Mouse (Mus musculus) midbrain, embryonic 14.5 days (tissue): ENCODE measurements around the gene Grasp. TPM values are rescaled to one million over a fixed set of nuclear protein-coding genes. Genes with fewer than 3 reads are reported as not detected.

Experiments
- ATAC-seq: fragments of 200-750 bp; cut with Nextera tagmentation; 2 replicates; pipeline ENCODE4 v1.8.0; 2017; ENCODE audit warnings: moderate number of reproducible peaks, moderate library complexity; ENCODE audit not compliant: low FRiP score, low TSS enrichment
- DNase-seq: peaks from one replicate; pipeline ENCODE4 v3.0.0-alpha.2; 2015
- H3K27ac ChIP-seq: fragments of 300-500 bp; sonication (generic); replicated peaks from 2 replicates; pipeline ENCODE4 v1.5.1; 2014; ENCODE audit warnings: mild to moderate bottlenecking, low read depth, low read length, moderate library complexity
- H3K27me3 ChIP-seq: fragments of 300-500 bp; sonication (generic); 2 replicates; pipeline ENCODE4 v1.6.1; 2014; ENCODE audit warnings: low read length, control low read depth, mixed read lengths; ENCODE audit not compliant: control insufficient read depth, insufficient read depth
- H3K36me3 ChIP-seq: fragments of 300-500 bp; sonication (generic); 2 replicates; pipeline ENCODE4 v1.6.1; 2014; ENCODE audit warnings: low read length, control low read depth; ENCODE audit not compliant: control insufficient read depth, insufficient read depth
- H3K4me1 ChIP-seq: fragments of 300-500 bp; sonication (generic); 2 replicates; pipeline ENCODE4 v1.6.1; 2014; ENCODE audit warnings: mild to moderate bottlenecking, antibody characterized with exemption, low read length, control low read depth; ENCODE audit not compliant: control insufficient read depth, insufficient read depth
- H3K4me2 ChIP-seq: fragments of 300-500 bp; sonication (generic); 2 replicates; pipeline ENCODE4 v1.6.1; 2014; ENCODE audit warnings: mild to moderate bottlenecking, low read length, moderate library complexity
- H3K4me3 ChIP-seq: fragments of 300-500 bp; sonication (generic); replicated peaks from 2 replicates; pipeline ENCODE4 v1.5.1; 2014; ENCODE audit warnings: low read depth, low read length
- H3K9ac ChIP-seq: fragments of 300-500 bp; sonication (generic); replicated peaks from 2 replicates; pipeline ENCODE4 v1.6.1; 2014; ENCODE audit warnings: mild to moderate bottlenecking, low read length, moderate library complexity
- H3K9me3 ChIP-seq: fragments of 300-500 bp; sonication (generic); 2 replicates; pipeline ENCODE4 v1.6.1; 2016; ENCODE audit warnings: low read length, control low read depth, mixed read lengths; ENCODE audit not compliant: control insufficient read depth
- WGBS: fragments of 180-500 bp; shearing (Covaris S2); extraction: QIAGEN DNeasy Blood & Tissue Kit; methylation state at CpG from one replicate; pipeline ENCODE4 v1.1.7; 2014; 5-methylcytosine and 5-hydroxymethylcytosine counted together
- polyA plus RNA-seq: library from polyadenylated mRNA; unstranded; fragments of >200 nt; fragmentation: Nextera tagmentation; extraction: Ambion mirVana; gene quantifications from 2 replicates; pipeline ENCODE4 v1.2.1, GENCODE M21; 2014

Grasp gene
- polyA plus RNA-seq, 1 experiment from 2014 or later: 0.97 TPM

GRCm38 (mm10) chr15:101191459-101192259 is 32.3 kb upstream of the Grasp start:
- Histone ChIP-seq H3K4me2 (no peak overlapping the region), H3K9me3 (no peaks in the 10 kb centered on the region), H3K4me1 (peaks cover 15% of the 10 kb centered on the region; the same call in 1 of the 2 replicates), H3K27ac (0 out of 2 replicates have a peak overlapping the region, but pooled peaks have one; percentile 5), H3K36me3 (peaks cover 28% of the 10 kb centered on the region), H3K9ac (no peak overlapping the region), H3K4me3 (no peak overlapping the region), H3K27me3 (no peaks in the 10 kb centered on the region)
- peak; percentile 66 for DNase-seq
- WGBS: 12% methylated on average over 13 of the region's 13 CpGs
- peak; percentile 43; the same call in 1 of the 2 replicates for ATAC-seq

- H3K4me2 ChIP-seq: no peak overlapping the region
- H3K4me1 ChIP-seq: peaks cover 15% of the 10 kb centered on the region; the same call in 1 of the 2 replicates
- 50% methylated on average over 7 of the region's 7 CpGs for WGBS
- no peak overlapping the region for H3K4me3 ChIP-seq
- H3K36me3 ChIP-seq: peaks cover 34% of the 10 kb centered on the region
- ATAC-seq (no peak), DNase-seq (no peak)
- no peaks in the 10 kb centered on the region for H3K27me3 ChIP-seq
- no peaks in the 10 kb centered on the region for H3K9me3 ChIP-seq
- no peak overlapping the region for H3K9ac ChIP-seq
- H3K27ac ChIP-seq: no peak overlapping the region
Observed at GRCm38 (mm10) chr15:101192260-101192640, 31.7 kb upstream of the Grasp start.

GRCm38 (mm10) chr15:101192651-101193050 is 31.3 kb upstream of the Grasp start:
- no peak overlapping the region for H3K27ac ChIP-seq
- ATAC-seq (no peak), DNase-seq (no peak)
- peaks cover 15% of the 10 kb centered on the region; the same call in 1 of the 2 replicates for H3K4me1 ChIP-seq
- no peaks in the 10 kb centered on the region for H3K27me3 ChIP-seq
- H3K4me3 ChIP-seq: no peak overlapping the region
- H3K36me3 ChIP-seq: peaks cover 38% of the 10 kb centered on the region
- no peak overlapping the region for H3K9ac ChIP-seq
- H3K9me3 ChIP-seq: no peaks in the 10 kb centered on the region
- WGBS: 85% methylated on average over 7 of the region's 7 CpGs
- no peak overlapping the region for H3K4me2 ChIP-seq

- 97% methylated on average over 6 of the region's 6 CpGs for WGBS
- H3K9me3 ChIP-seq: no peaks in the 10 kb centered on the region
- H3K27ac ChIP-seq: no peak overlapping the region
- no peaks in the 10 kb centered on the region for H3K27me3 ChIP-seq
- no peak overlapping the region for H3K4me3 ChIP-seq
- H3K4me1 ChIP-seq: peaks cover 15% of the 10 kb centered on the region; the same call in 1 of the 2 replicates
- no peak overlapping the region for H3K4me2 ChIP-seq
- H3K9ac ChIP-seq: no peak overlapping the region
- DNase-seq (no peak), ATAC-seq (no peak)
- peaks cover 49% of the 10 kb centered on the region for H3K36me3 ChIP-seq
Observed at GRCm38 (mm10) chr15:101193971-101194370, 30.0 kb upstream of the Grasp start.

- Histone ChIP-seq H3K36me3 (peaks cover 59% of the 10 kb centered on the region), H3K27ac (no peak overlapping the region), H3K4me1 (peaks cover 15% of the 10 kb centered on the region; the same call in 1 of the 2 replicates), H3K27me3 (no peaks in the 10 kb centered on the region), H3K9ac (no peak overlapping the region), H3K9me3 (no peaks in the 10 kb centered on the region), H3K4me3 (no peak overlapping the region), H3K4me2 (no peak overlapping the region)
- ATAC-seq (no peak), DNase-seq (no peak)
- WGBS: 95% methylated on average over 16 of the region's 16 CpGs
Observed at GRCm38 (mm10) chr15:101194951-101195823, 28.8 kb upstream of the Grasp start.

GRCm38 (mm10) chr15:101196079-101196795 is 27.8 kb upstream of the Grasp start:
- Histone ChIP-seq H3K9ac (no peak overlapping the region), H3K36me3 (peaks cover 70% of the 10 kb centered on the region), H3K4me2 (no peak overlapping the region), H3K4me1 (peaks cover 9% of the 10 kb centered on the region; the same call in 1 of the 2 replicates), H3K4me3 (no peak overlapping the region), H3K27me3 (no peaks in the 10 kb centered on the region), H3K9me3 (no peaks in the 10 kb centered on the region), H3K27ac (no peak overlapping the region)
- WGBS: 94% methylated on average over 8 of the region's 8 CpGs
- DNase-seq (peak; percentile 14), ATAC-seq (no peak)

GRCm38 (mm10) chr15:101196961-101197360 is 27.0 kb upstream of the Grasp start:
- Histone ChIP-seq H3K4me2 (no peak overlapping the region), H3K4me3 (no peak overlapping the region), H3K9ac (no peak overlapping the region), H3K4me1 (0 out of 2 replicates have a peak, but pooled peaks cover 6% of the 10 kb centered on the region), H3K9me3 (no peaks in the 10 kb centered on the region), H3K27ac (no peak overlapping the region), H3K36me3 (peaks cover 77% of the 10 kb centered on the region), H3K27me3 (no peaks in the 10 kb centered on the region)
- DNase-seq (no peak), ATAC-seq (no peak)

- Histone ChIP-seq H3K27ac (no peak overlapping the region), H3K9ac (no peak overlapping the region), H3K36me3 (peaks cover 84% of the 10 kb centered on the region), H3K9me3 (no peaks in the 10 kb centered on the region), H3K27me3 (no peaks in the 10 kb centered on the region), H3K4me1 (0 out of 2 replicates have a peak, but pooled peaks cover 2% of the 10 kb centered on the region), H3K4me3 (no peak overlapping the region), H3K4me2 (no peak overlapping the region)
- ATAC-seq: no peak
- no peak for DNase-seq
- WGBS: 92% methylated on average over 15 of the region's 15 CpGs
Observed at GRCm38 (mm10) chr15:101197497-101198179, 26.4 kb upstream of the Grasp start.
